Comparison of ENCODE assay signal across 21 mouse cellular contexts in genomic region chr19:57803483-57803820, GRCm38 (mm10).
DNase-seq lines count a peak whose midpoint lies in the region; ATAC-seq and TF ChIP-seq lines count a peak whose summit lies in the region.
"Had no signal": no experiment of that assay in that cellular context is flagged by ENCODE, and none has a peak within 500 bp of the region (broad histone marks: within the 10 kb centered on the region; RNA-seq: fewer than 3 reads in every experiment).

No protein-coding gene starts in this region.

- no peaks in the 10 kb centered on the region for H3K36me3 ChIP-seq in heart, embryonic 13.5 days
- H3K36me3 ChIP-seq in kidney, embryonic 16.5 days (ENCODE audit: insufficient read depth, low read length): 0 out of 2 replicates have a peak, but pooled peaks cover under 1% of the 10 kb centered on the region
- no peaks in the 10 kb centered on the region for H3K36me3 ChIP-seq in kidney, adult 2 months (ENCODE audit: control insufficient read depth, insufficient read depth, low read length)
- no peaks in the 10 kb centered on the region for H3K36me3 ChIP-seq in lung, embryonic 15.5 days
- no peaks in the 10 kb centered on the region for H3K36me3 ChIP-seq in embryonic facial prominence, embryonic 15.5 days
- H3K36me3 ChIP-seq: forebrain, embryonic 12.5 days; heart, embryonic 12.5 days; hindbrain, embryonic 13.5 days had no signal

- peaks cover 16% of the 10 kb centered on the region for H3K4me1 ChIP-seq in heart, embryonic 13.5 days
- H3K4me1 ChIP-seq in kidney, embryonic 16.5 days (ENCODE audit: insufficient read depth, low read length): peaks cover 11% of the 10 kb centered on the region; the same call in 1 of the 2 replicates
- H3K4me1 ChIP-seq in kidney, adult 2 months (ENCODE audit: control insufficient read depth, insufficient read depth, low read length): no peaks in the 10 kb centered on the region
- peaks cover 19% of the 10 kb centered on the region for H3K4me1 ChIP-seq in lung, embryonic 15.5 days
- H3K4me1 ChIP-seq in embryonic facial prominence, embryonic 15.5 days: peaks cover 7% of the 10 kb centered on the region; the same call in 1 of the 2 replicates
- H3K4me1 ChIP-seq: forebrain, embryonic 12.5 days; hindbrain, embryonic 13.5 days had no signal

- no peaks in the 10 kb centered on the region for H3K27me3 ChIP-seq in heart, embryonic 13.5 days (replicated peaks)
- no peaks in the 10 kb centered on the region for H3K27me3 ChIP-seq in kidney, embryonic 16.5 days (ENCODE audit: insufficient read depth, low read length)
- no peaks in the 10 kb centered on the region for H3K27me3 ChIP-seq in kidney, adult 2 months (replicated peaks; ENCODE audit: control insufficient read depth, insufficient read depth, low read length)
- no peaks in the 10 kb centered on the region for H3K27me3 ChIP-seq in lung, embryonic 15.5 days
- H3K27me3 ChIP-seq in embryonic facial prominence, embryonic 15.5 days: no peaks in the 10 kb centered on the region
- H3K27me3 ChIP-seq: forebrain, embryonic 12.5 days; heart, embryonic 12.5 days; hindbrain, embryonic 13.5 days; Patski had no signal

- H3K27ac ChIP-seq in heart, embryonic 13.5 days (replicated peaks): 0 out of 2 replicates have a peak overlapping the region, but pooled peaks have one; percentile 56
- peak overlapping the region; percentile 82 for H3K27ac ChIP-seq in kidney, embryonic 16.5 days (ENCODE audit: low read length)
- no peak overlapping the region for H3K27ac ChIP-seq in kidney, adult 2 months (ENCODE audit: insufficient read depth, low read depth, low read length)
- peak overlapping the region; percentile 37; the same call in 1 of the 2 replicates for H3K27ac ChIP-seq in lung, embryonic 15.5 days
- 0 out of 2 replicates have a peak overlapping the region, but pooled peaks have one; percentile 34 for H3K27ac ChIP-seq in embryonic facial prominence, embryonic 15.5 days (replicated peaks)
- H3K27ac ChIP-seq: forebrain, embryonic 12.5 days; hindbrain, embryonic 13.5 days; hindbrain, postnatal 0 days had no signal

- 55% methylated on average over 3 of the region's 3 CpGs for WGBS in heart, embryonic 13.5 days
- 37% methylated on average over 3 of the region's 3 CpGs for WGBS in kidney, embryonic 16.5 days
- WGBS in kidney, adult 2 months: 36% methylated on average over 3 of the region's 3 CpGs
- WGBS in lung, embryonic 15.5 days: 27% methylated on average over 3 of the region's 3 CpGs
- 52% methylated on average over 3 of the region's 3 CpGs for WGBS in embryonic facial prominence, embryonic 15.5 days

- no peak overlapping the region for H3K4me3 ChIP-seq in heart, embryonic 13.5 days
- no peak overlapping the region for H3K4me3 ChIP-seq in kidney, embryonic 16.5 days (ENCODE audit: low read length)
- no peak overlapping the region for H3K4me3 ChIP-seq in kidney, adult 2 months (ENCODE audit: insufficient read depth, low read depth, low read length)
- no peak overlapping the region for H3K4me3 ChIP-seq in lung, embryonic 15.5 days
- no peak overlapping the region for H3K4me3 ChIP-seq in embryonic facial prominence, embryonic 15.5 days (replicated peaks)
- H3K4me3 ChIP-seq: forebrain, embryonic 12.5 days; heart, embryonic 12.5 days; hindbrain, embryonic 13.5 days had no signal

- no peak for DNase-seq in heart, adult 18-20 months
- no peak for DNase-seq in kidney, adult 2 months
- no peak for DNase-seq in lung, postnatal 10 days
- no peak for DNase-seq in frontal cortex, postnatal 14 days (ENCODE audit: low spot score in 2 of 2)
- DNase-seq: adrenal gland, postnatal 14 days; cerebellum, adult 11-12 months; cerebellum, adult 9-10 months; cerebellum, postnatal 25 days; gastrocnemius, postnatal 14 days; heart, postnatal 10 days had no signal

- TF ChIP-seq POLR2A in kidney, adult 2 months (IDR thresholded peaks at IDR 0.05; ENCODE audit: low read depth, low read length): no peak

- no peaks in the 10 kb centered on the region for H3K9me3 ChIP-seq in heart, embryonic 13.5 days
- no peaks in the 10 kb centered on the region for H3K9me3 ChIP-seq in kidney, embryonic 16.5 days (ENCODE audit: low read length)
- H3K9me3 ChIP-seq in lung, embryonic 15.5 days: no peaks in the 10 kb centered on the region
- no peaks in the 10 kb centered on the region for H3K9me3 ChIP-seq in embryonic facial prominence, embryonic 15.5 days (replicated peaks)
- H3K9me3 ChIP-seq: forebrain, embryonic 12.5 days; heart, embryonic 12.5 days; hindbrain, embryonic 13.5 days had no signal

- no peak for TF ChIP-seq CTCF in kidney, adult 2 months (conservative IDR thresholded peaks at IDR 0.05; ENCODE audit: insufficient read depth, insufficient read length, low read depth, low read length)

- H3K4me2 ChIP-seq in heart, embryonic 13.5 days: no peak overlapping the region
- no peak overlapping the region; the same call in 1 of the 2 replicates for H3K4me2 ChIP-seq in kidney, embryonic 16.5 days (replicated peaks; ENCODE audit: low read depth, low read length)
- H3K4me2 ChIP-seq in lung, embryonic 15.5 days: no peak overlapping the region
- no peak overlapping the region for H3K4me2 ChIP-seq in embryonic facial prominence, embryonic 15.5 days (replicated peaks)
- H3K4me2 ChIP-seq: forebrain, embryonic 12.5 days; heart, embryonic 12.5 days; hindbrain, embryonic 13.5 days had no signal

- no peak overlapping the region for H3K9ac ChIP-seq in heart, embryonic 13.5 days
- no peak overlapping the region for H3K9ac ChIP-seq in kidney, embryonic 16.5 days (replicated peaks; ENCODE audit: low read length)
- H3K9ac ChIP-seq in lung, embryonic 15.5 days: no peak overlapping the region
- no peak overlapping the region for H3K9ac ChIP-seq in embryonic facial prominence, embryonic 15.5 days
- H3K9ac ChIP-seq: forebrain, embryonic 12.5 days; heart, embryonic 12.5 days; hindbrain, embryonic 13.5 days had no signal

- ATAC-seq in heart, embryonic 13.5 days (ENCODE audit: extremely low read depth, insufficient number of reproducible peaks, low FRiP score, low TSS enrichment): no peak
- peak; percentile 46; the same call in 1 of the 2 replicates for ATAC-seq in kidney, embryonic 16.5 days (ENCODE audit: low FRiP score, low TSS enrichment)
- ATAC-seq in lung, embryonic 15.5 days (ENCODE audit: borderline replicate concordance, extremely low read depth, low FRiP score, low TSS enrichment): no peak
- ATAC-seq in embryonic facial prominence, embryonic 15.5 days (ENCODE audit: insufficient number of reproducible peaks, low FRiP score, low TSS enrichment, low read depth): no peak
- ATAC-seq: activated CD4-positive, CD25-positive, alpha-beta regulatory T cell, adult 4 months; forebrain, embryonic 16.5 days; hindbrain, postnatal 0 days; Patski had no signal
